Mouse (Mus musculus) olfactory bulb, adult 2 months (tissue): Measurements from ENCODE around the gene Cog3.

ENCODE experiments used
- CTCF ChIP-seq: fragments of 200-500 bp; IDR thresholded peaks from 2 replicates; pipeline ENCODE4 v1.5.1; 2012; ENCODE audit warnings: low read depth, mild to moderate bottlenecking, low read length, moderate library complexity; ENCODE audit not compliant: insufficient read depth
- POLR2A ChIP-seq: fragments of 200-500 bp; IDR thresholded peaks from 2 replicates; pipeline ENCODE4 v1.6.1; 2012; ENCODE audit warnings: mild to moderate bottlenecking, low read depth, low read length, moderate library complexity; ENCODE audit not compliant: insufficient read depth

- TF ChIP-seq CTCF = no peak
- TF ChIP-seq POLR2A = no peak
These were observed 19.1 kb upstream of the Cog3 start for GRCm38 (mm10) chr14:75773431-75773830.
